Mouse (Mus musculus): ENCODE data around the gene Dnmt3a. TPM values are rescaled to one million over a fixed set of nuclear protein-coding genes. Genes with fewer than 3 reads are reported as not detected.

The Dnmt3a gene
- polyA plus RNA-seq, 1 experiment from 2014 or later = 152 TPM

GRCm38 (mm10) chr12:3860005-3860404, 54.2 kb downstream of the Dnmt3a start:
- H3K4me2 ChIP-seq = no peak overlapping the region
- ATAC-seq (replicated peaks) = no peak
- no peaks in the 10 kb centered on the region for H3K27me3 ChIP-seq (replicated peaks)
- no peaks in the 10 kb centered on the region for H3K36me3 ChIP-seq (replicated peaks)
- no peaks in the 10 kb centered on the region for H3K4me1 ChIP-seq
- H3K27ac ChIP-seq = no peak overlapping the region
- H3K4me3 ChIP-seq = no peak overlapping the region
- H3K9ac ChIP-seq = no peak overlapping the region
- 78% methylated on average over 5 of the region's 5 CpGs for WGBS
- H3K9me3 ChIP-seq = no peaks in the 10 kb centered on the region

- no peaks in the 10 kb centered on the region for H3K36me3 ChIP-seq (replicated peaks)
- no peaks in the 10 kb centered on the region for H3K27me3 ChIP-seq (replicated peaks)
- no peaks in the 10 kb centered on the region for H3K4me1 ChIP-seq
- ATAC-seq (replicated peaks) = no peak
- H3K4me3 ChIP-seq = no peak overlapping the region
- no peak overlapping the region for H3K9ac ChIP-seq
- H3K27ac ChIP-seq = no peak overlapping the region
- WGBS = 85% methylated on average over 4 of the region's 4 CpGs
- H3K4me2 ChIP-seq = no peak overlapping the region
- H3K9me3 ChIP-seq = no peaks in the 10 kb centered on the region
These were observed 55.9 kb downstream of the Dnmt3a start for GRCm38 (mm10) chr12:3861665-3862228.

- Histone ChIP-seq H3K36me3 (replicated peaks) (no peaks in the 10 kb centered on the region), H3K9me3 (no peaks in the 10 kb centered on the region), H3K27me3 (replicated peaks) (no peaks in the 10 kb centered on the region), H3K4me3 (no peak overlapping the region), H3K27ac (no peak overlapping the region), H3K4me1 (no peaks in the 10 kb centered on the region), H3K9ac (no peak overlapping the region), H3K4me2 (no peak overlapping the region)
- 89% methylated on average over 6 of the region's 6 CpGs for WGBS
- ATAC-seq (replicated peaks) = no peak
These were observed 56.4 kb downstream of the Dnmt3a start for GRCm38 (mm10) chr12:3862253-3862652.

DNA sequence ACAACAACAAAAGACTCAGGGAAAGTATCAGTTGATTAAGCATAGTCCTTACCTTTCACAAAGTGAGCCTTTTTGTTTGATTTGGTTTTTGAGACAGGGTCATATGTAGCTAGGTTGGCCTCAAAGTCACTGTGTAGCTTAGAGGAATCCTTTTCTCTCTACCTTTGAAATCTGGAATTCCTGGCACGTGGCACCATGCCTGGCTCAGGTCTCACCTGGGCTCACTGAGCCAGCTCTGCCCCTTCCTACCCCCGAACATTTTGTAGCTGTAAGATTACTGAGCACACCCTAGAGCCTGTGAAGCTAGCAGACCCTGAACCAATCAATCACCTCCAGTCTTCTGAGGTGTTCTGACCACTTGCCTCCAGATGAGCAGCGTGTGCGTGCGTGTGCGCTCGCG, 58.4 kb downstream of the Dnmt3a start:
- 93% methylated on average over 8 of the region's 8 CpGs for WGBS
- no peak for ATAC-seq (replicated peaks)
- no peaks in the 10 kb centered on the region for H3K4me1 ChIP-seq
- no peak overlapping the region for H3K9ac ChIP-seq
- H3K9me3 ChIP-seq = no peaks in the 10 kb centered on the region
- no peak overlapping the region for H3K4me3 ChIP-seq
- H3K27me3 ChIP-seq (replicated peaks) = no peaks in the 10 kb centered on the region
- no peak overlapping the region for H3K4me2 ChIP-seq
- no peak overlapping the region for H3K27ac ChIP-seq
- H3K36me3 ChIP-seq (replicated peaks) = no peaks in the 10 kb centered on the region

DNA sequence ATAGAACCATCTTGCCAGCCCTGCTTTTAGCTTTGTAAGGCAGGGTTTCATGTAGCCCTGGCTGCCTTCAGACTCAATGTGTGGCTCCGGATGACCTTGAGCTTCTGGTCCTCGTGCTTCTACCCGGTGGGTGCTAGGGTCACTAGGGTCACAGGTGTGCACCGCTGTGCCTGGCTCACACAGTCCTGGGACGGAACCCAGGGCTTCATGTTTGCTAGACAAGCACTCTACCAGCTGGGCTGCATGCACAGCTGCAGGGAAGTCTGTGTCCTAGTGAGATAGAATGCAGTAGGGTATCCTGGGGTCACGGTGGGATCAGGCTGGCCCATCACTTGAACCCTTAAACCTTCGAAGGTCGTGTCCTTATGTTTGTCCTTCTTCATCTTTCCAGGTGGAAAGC, 59.8 kb downstream of the Dnmt3a start:
- no peak for ATAC-seq (replicated peaks)
- WGBS = 90% methylated on average over 8 of the region's 8 CpGs

DNA sequence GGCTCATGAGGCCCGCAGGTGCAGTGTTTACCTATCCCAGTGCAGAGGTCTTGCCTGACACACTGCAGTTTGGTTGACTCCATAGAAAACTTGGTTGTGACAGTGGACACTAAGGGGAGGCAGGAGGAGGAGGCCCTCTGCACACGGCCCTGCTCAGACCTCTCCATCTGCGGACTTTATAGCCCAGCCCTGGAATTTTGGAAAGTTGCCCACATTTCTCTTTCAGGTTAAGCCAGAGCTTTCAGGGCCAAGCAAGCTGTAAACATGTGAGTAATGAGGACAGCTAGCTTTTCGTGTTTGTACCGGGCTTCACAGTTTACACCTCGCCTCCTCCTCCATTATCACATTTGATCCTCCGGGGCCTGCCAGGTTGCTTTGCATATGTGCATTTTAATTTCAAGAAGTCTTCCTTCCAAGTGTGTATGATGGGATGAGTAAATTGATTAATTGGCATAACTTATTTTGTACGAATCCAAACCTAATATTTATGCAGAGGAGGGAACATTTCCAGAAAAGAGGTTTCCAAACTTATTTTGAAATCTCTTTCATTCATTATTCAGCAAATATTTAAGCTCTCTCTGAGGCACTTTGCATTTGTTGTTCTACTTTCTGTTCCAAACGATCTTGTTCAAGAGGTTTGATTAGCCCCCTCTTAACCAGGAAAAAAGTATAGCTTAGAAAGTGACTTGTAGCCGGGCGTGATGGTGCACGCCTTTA, 61.0 kb downstream of the Dnmt3a start:
- no peak for ATAC-seq (replicated peaks)
- Histone ChIP-seq H3K4me2 (no peak overlapping the region), H3K27ac (no peak overlapping the region), H3K36me3 (replicated peaks) (no peaks in the 10 kb centered on the region), H3K4me1 (peaks cover 13% of the 10 kb centered on the region), H3K4me3 (no peak overlapping the region), H3K9me3 (no peaks in the 10 kb centered on the region), H3K9ac (no peak overlapping the region), H3K27me3 (replicated peaks) (no peaks in the 10 kb centered on the region)
- WGBS = 76% methylated on average over 12 of the region's 12 CpGs

More for the DNA sequence above, 59.8 kb downstream of the Dnmt3a start:
- Histone ChIP-seq H3K36me3 (replicated peaks) (no peaks in the 10 kb centered on the region), H3K9me3 (no peaks in the 10 kb centered on the region), H3K4me3 (no peak overlapping the region), H3K9ac (no peak overlapping the region), H3K27me3 (replicated peaks) (no peaks in the 10 kb centered on the region), H3K4me1 (peaks cover under 1% of the 10 kb centered on the region), H3K4me2 (no peak overlapping the region), H3K27ac (no peak overlapping the region)

- Histone ChIP-seq H3K4me2 (no peak overlapping the region), H3K9ac (no peak overlapping the region), H3K4me3 (no peak overlapping the region), H3K27ac (no peak overlapping the region), H3K4me1 (peaks cover 13% of the 10 kb centered on the region), H3K27me3 (replicated peaks) (no peaks in the 10 kb centered on the region), H3K36me3 (replicated peaks) (no peaks in the 10 kb centered on the region), H3K9me3 (no peaks in the 10 kb centered on the region)
- WGBS = 81% methylated on average over 5 of the region's 5 CpGs
- no peak for ATAC-seq (replicated peaks)
These were observed 62.3 kb downstream of the Dnmt3a start for GRCm38 (mm10) chr12:3868115-3868514.

DNA sequence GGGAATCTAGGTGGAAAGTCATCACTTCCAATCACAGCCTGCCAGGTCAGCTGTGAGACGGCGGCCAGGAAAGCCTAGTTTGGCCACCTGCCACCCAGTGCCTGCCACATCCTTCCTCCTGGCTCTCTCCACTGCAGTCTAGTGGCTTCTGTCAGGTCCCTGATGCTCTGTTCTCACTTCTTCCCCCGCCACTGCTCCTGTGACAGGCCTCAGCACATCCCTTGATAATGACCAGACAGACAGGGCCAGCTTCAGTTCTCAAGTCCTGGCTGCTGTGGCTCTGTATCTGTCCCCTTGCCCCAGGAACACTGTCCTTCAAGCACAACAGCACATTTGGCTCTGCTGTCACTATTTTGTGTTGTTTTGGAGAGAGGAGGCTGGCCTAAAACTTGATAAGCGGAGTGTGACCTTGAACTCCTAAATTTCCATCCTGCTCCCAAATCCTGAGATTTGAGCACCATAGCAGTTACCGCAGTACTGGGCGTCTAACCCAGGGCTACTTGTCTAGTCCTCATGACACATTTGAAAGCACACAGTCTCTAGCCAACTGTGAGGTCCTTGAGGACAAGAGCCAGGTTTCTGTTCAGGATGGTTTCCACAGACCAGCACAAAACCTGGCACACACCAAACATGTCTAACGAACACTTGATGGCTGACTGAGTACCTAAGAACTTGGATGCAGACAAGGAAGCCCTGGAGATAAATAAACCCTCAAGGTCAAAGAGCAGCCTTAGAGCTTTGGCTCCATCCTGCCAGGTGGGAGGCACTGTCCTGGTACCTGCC, 63.1 kb downstream of the Dnmt3a start:
- H3K27me3 ChIP-seq (replicated peaks) = no peaks in the 10 kb centered on the region
- no peak overlapping the region for H3K4me3 ChIP-seq
- no peak overlapping the region for H3K27ac ChIP-seq
- no peak for ATAC-seq (replicated peaks)
- H3K4me1 ChIP-seq = peaks cover 13% of the 10 kb centered on the region
- H3K9ac ChIP-seq = no peak overlapping the region
- no peaks in the 10 kb centered on the region for H3K36me3 ChIP-seq (replicated peaks)
- 91% methylated on average over 7 of the region's 7 CpGs for WGBS
- no peaks in the 10 kb centered on the region for H3K9me3 ChIP-seq
- H3K4me2 ChIP-seq = no peak overlapping the region

GRCm38 (mm10) chr12:3870024-3870423, 64.2 kb downstream of the Dnmt3a start:
- Histone ChIP-seq H3K27me3 (replicated peaks) (no peaks in the 10 kb centered on the region), H3K9me3 (no peaks in the 10 kb centered on the region), H3K27ac (no peak overlapping the region), H3K36me3 (replicated peaks) (no peaks in the 10 kb centered on the region), H3K4me2 (no peak overlapping the region), H3K4me3 (no peak overlapping the region), H3K9ac (no peak overlapping the region), H3K4me1 (peaks cover 13% of the 10 kb centered on the region)
- WGBS = 95% methylated on average over 5 of the region's 5 CpGs
- ATAC-seq (replicated peaks) = no peak

GRCm38 (mm10) chr12:3870859-3871462, 65.2 kb downstream of the Dnmt3a start:
- H3K4me2 ChIP-seq = peak overlapping the region; percentile 20; the same call in 1 of the 2 replicates
- no peak overlapping the region for H3K4me3 ChIP-seq
- ATAC-seq (replicated peaks) = peak; percentile 69
- H3K9ac ChIP-seq = no peak overlapping the region
- 9% methylated on average over 19 of the region's 19 CpGs for WGBS
- H3K9me3 ChIP-seq = no peaks in the 10 kb centered on the region
- peak overlapping the region; percentile 65 for H3K27ac ChIP-seq
- H3K27me3 ChIP-seq (replicated peaks) = no peaks in the 10 kb centered on the region
- H3K36me3 ChIP-seq (replicated peaks) = no peaks in the 10 kb centered on the region
- peaks cover 13% of the 10 kb centered on the region for H3K4me1 ChIP-seq

- H3K9me3 ChIP-seq = no peaks in the 10 kb centered on the region
- WGBS = 29% methylated on average over 15 of the region's 15 CpGs
- no peak overlapping the region for H3K9ac ChIP-seq
- peak overlapping the region; percentile 20; the same call in 1 of the 2 replicates for H3K4me2 ChIP-seq
- H3K36me3 ChIP-seq (replicated peaks) = no peaks in the 10 kb centered on the region
- peak overlapping the region; percentile 65 for H3K27ac ChIP-seq
- H3K4me1 ChIP-seq = peaks cover 13% of the 10 kb centered on the region
- no peaks in the 10 kb centered on the region for H3K27me3 ChIP-seq (replicated peaks)
- peak; percentile 21 for ATAC-seq (replicated peaks)
- H3K4me3 ChIP-seq = no peak overlapping the region
These were observed 65.8 kb downstream of the Dnmt3a start for GRCm38 (mm10) chr12:3871637-3872036.
